Mouse (Mus musculus) kidney, postnatal 10 days (tissue): ENCODE results near the gene Parp16.
A peak's percentile ranks its signal among the peaks of the same experiment; 100 is the strongest.
"Not testable (repeated sequence)": the region's sequence is repeated elsewhere in the genome, so short reads cannot be mapped to it uniquely, and the experiment has no call there.

Source experiments
- DNase-seq: peaks from one replicate; pipeline ENCODE4 v3.0.0; 2021; ENCODE audit warnings: mixed read lengths

Gene Parp16

GRCm38 (mm10) chr9:65214425-65214777 is 19.2 kb downstream of the Parp16 start:
- DNase-seq = peak; percentile 51

- peak; percentile 96 for DNase-seq
These were observed 19.8 kb downstream of the Parp16 start for GRCm38 (mm10) chr9:65214778-65215493.

- peak; percentile 66 for DNase-seq
These were observed 20.5 kb downstream of the Parp16 start for GRCm38 (mm10) chr9:65215494-65216126.

- DNase-seq = no peak
These were observed 21.8 kb downstream of the Parp16 start for GRCm38 (mm10) chr9:65216972-65217371.

GRCm38 (mm10) chr9:65217661-65218060 is 22.5 kb downstream of the Parp16 start:
- DNase-seq = no peak

GRCm38 (mm10) chr9:65218916-65219315 is 23.8 kb downstream of the Parp16 start:
- no peak for DNase-seq

- not testable (repeated sequence) for DNase-seq
These were observed 25.2 kb downstream of the Parp16 start for GRCm38 (mm10) chr9:65220398-65220797.

GRCm38 (mm10) chr9:65223927-65224326 is 28.8 kb downstream of the Parp16 start:
- no peak for DNase-seq

GRCm38 (mm10) chr9:65225795-65226194 is 30.6 kb downstream of the Parp16 start:
- peak; percentile 62 for DNase-seq

- DNase-seq = no peak
These were observed 35.1 kb downstream of the Parp16 start for GRCm38 (mm10) chr9:65230250-65230649.

- DNase-seq = no peak
These were observed 36.1 kb downstream of the Parp16 start for GRCm38 (mm10) chr9:65231284-65231683.

- no peak for DNase-seq
These were observed 38.3 kb downstream of the Parp16 start for GRCm38 (mm10) chr9:65233243-65233985.

GRCm38 (mm10) chr9:65234734-65235133 is 39.6 kb downstream of the Parp16 start:
- no peak for DNase-seq

GRCm38 (mm10) chr9:65235601-65236000 is 40.4 kb downstream of the Parp16 start:
- no peak for DNase-seq

- no peak for DNase-seq
These were observed 42.5 kb downstream of the Parp16 start for GRCm38 (mm10) chr9:65237616-65238015.

- DNase-seq = peak; percentile 54
These were observed 43.1 kb downstream of the Parp16 start for GRCm38 (mm10) chr9:65238191-65238760.

GRCm38 (mm10) chr9:65239176-65239575 is 44.0 kb downstream of the Parp16 start:
- no peak for DNase-seq

GRCm38 (mm10) chr9:65239731-65240130 is 44.6 kb downstream of the Parp16 start:
- DNase-seq = no peak

GRCm38 (mm10) chr9:65240587-65240986 is 45.4 kb downstream of the Parp16 start:
- DNase-seq = no peak

GRCm38 (mm10) chr9:65241973-65242372 is 46.8 kb downstream of the Parp16 start:
- no peak for DNase-seq

GRCm38 (mm10) chr9:65243249-65243648 is 48.1 kb downstream of the Parp16 start:
- DNase-seq = no peak

- DNase-seq = peak; percentile 44
These were observed 49.1 kb downstream of the Parp16 start for GRCm38 (mm10) chr9:65244036-65244806.
